Mouse (Mus musculus) heart, embryonic 12.5 days (tissue): ENCODE measurements around the gene Taf1d. TPM values are rescaled to one million over a fixed set of nuclear protein-coding genes. Genes with fewer than 3 reads are reported as not detected.
A peak's percentile ranks its signal among the peaks of the same experiment; 100 is the strongest.
"Not testable (repeated sequence)": the region's sequence is repeated elsewhere in the genome, so short reads cannot be mapped to it uniquely, and the experiment has no call there.

Experiments used
- ATAC-seq: fragments of 200-750 bp; cut with Nextera tagmentation; 2 replicates; pipeline ENCODE4 v1.8.0; 2017; ENCODE audit warnings: moderate TSS enrichment, moderate library complexity; ENCODE audit not compliant: insufficient number of reproducible peaks, low FRiP score
- H3K27ac ChIP-seq: fragments of 300-500 bp; sonication (generic); 2 replicates; pipeline ENCODE4 v1.5.1; 2016; ENCODE audit warnings: mild to moderate bottlenecking, moderate library complexity; ENCODE audit not compliant: poor library complexity, severe bottlenecking
- H3K27me3 ChIP-seq: fragments of 300-500 bp; sonication (generic); replicated peaks from 2 replicates; pipeline ENCODE4 v1.6.1; 2016; ENCODE audit warnings: mild to moderate bottlenecking, moderate library complexity
- H3K36me3 ChIP-seq: fragments of 300-500 bp; sonication (generic); 2 replicates; pipeline ENCODE4 v1.6.1; 2016; ENCODE audit warnings: mild to moderate bottlenecking, moderate library complexity
- H3K4me1 ChIP-seq: fragments of 300-500 bp; sonication (generic); replicated peaks from 2 replicates; pipeline ENCODE4 v1.6.1; 2016; ENCODE audit warnings: mild to moderate bottlenecking
- H3K4me2 ChIP-seq: fragments of 300-500 bp; sonication (generic); 2 replicates; pipeline ENCODE4 v1.6.1; 2016; ENCODE audit warnings: mild to moderate bottlenecking, moderate library complexity
- H3K4me3 ChIP-seq: fragments of 300-500 bp; sonication (generic); 2 replicates; pipeline ENCODE4 v1.5.1; 2016; ENCODE audit warnings: mild to moderate bottlenecking
- H3K9ac ChIP-seq: fragments of 300-500 bp; sonication (generic); 2 replicates; pipeline ENCODE4 v1.6.1; 2016; ENCODE audit warnings: mild to moderate bottlenecking, moderate library complexity
- H3K9me3 ChIP-seq: fragments of 300-500 bp; sonication (generic); replicated peaks from 2 replicates; pipeline ENCODE4 v1.6.1; 2016; ENCODE audit warnings: mild to moderate bottlenecking, moderate library complexity
- WGBS: fragments of 180-500 bp; shearing (Covaris S2); methylation state at CpG from one replicate; pipeline ENCODE4 v1.1.7; 2016; 5-methylcytosine and 5-hydroxymethylcytosine counted together
- polyA plus RNA-seq: library from polyadenylated mRNA; unstranded; fragments of >200 nt; fragmentation: Nextera tagmentation; extraction: Ambion mirVana; gene quantifications from 2 replicates; pipeline ENCODE4 v1.2.1, GENCODE M21; 2016

Taf1d gene
- polyA plus RNA-seq, 1 experiment from 2014 or later = 44.8 TPM

DNA sequence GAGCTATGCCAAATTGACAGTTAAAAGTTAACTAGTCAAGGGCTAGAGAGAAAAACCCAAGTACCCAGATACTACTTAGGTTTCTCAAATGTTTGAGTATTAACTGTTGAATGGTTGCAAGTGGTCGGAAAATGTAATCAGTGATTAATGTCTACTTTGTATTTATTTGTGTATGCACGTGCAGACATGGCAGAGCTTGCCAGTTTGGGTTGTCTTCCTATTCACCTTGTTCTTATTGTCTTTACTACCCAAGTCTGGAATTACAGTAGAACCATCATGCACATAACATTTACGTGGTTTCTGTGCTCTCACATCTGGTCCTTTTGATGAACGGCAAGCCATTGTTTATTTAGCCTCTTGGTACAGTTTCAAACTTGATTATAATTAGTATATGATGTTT lies 3.4 kb downstream of the Taf1d start:
- Histone ChIP-seq H3K27ac (no peak overlapping the region), H3K4me3 (no peak overlapping the region), H3K9me3 (no peaks in the 10 kb centered on the region), H3K36me3 (peaks cover 56% of the 10 kb centered on the region), H3K4me2 (peak overlapping the region; percentile 30; the same call in 1 of the 2 replicates), H3K9ac (no peak overlapping the region), H3K27me3 (no peaks in the 10 kb centered on the region), H3K4me1 (peaks cover 24% of the 10 kb centered on the region)
- ATAC-seq = no peak
- 75% methylated on average over 4 of the region's 4 CpGs for WGBS

GRCm38 (mm10) chr9:15310179-15310578 lies 4.2 kb downstream of the Taf1d start:
- no peak for ATAC-seq
- peaks cover 24% of the 10 kb centered on the region for H3K4me1 ChIP-seq
- H3K4me2 ChIP-seq = no peak overlapping the region
- H3K27ac ChIP-seq = no peak overlapping the region
- WGBS = 97% methylated on average over 1 of the region's 1 CpGs
- no peaks in the 10 kb centered on the region for H3K27me3 ChIP-seq
- no peak overlapping the region for H3K4me3 ChIP-seq
- peaks cover 64% of the 10 kb centered on the region for H3K36me3 ChIP-seq
- H3K9me3 ChIP-seq = no peaks in the 10 kb centered on the region
- no peak overlapping the region for H3K9ac ChIP-seq

GRCm38 (mm10) chr9:15312054-15312735 lies 6.2 kb downstream of the Taf1d start:
- Histone ChIP-seq H3K27ac (no peak overlapping the region), H3K9me3 (no peaks in the 10 kb centered on the region), H3K4me1 (peaks cover 16% of the 10 kb centered on the region), H3K36me3 (peaks cover 79% of the 10 kb centered on the region), H3K9ac (no peak overlapping the region), H3K27me3 (no peaks in the 10 kb centered on the region), H3K4me3 (no peak overlapping the region), H3K4me2 (no peak overlapping the region)
- no peak for ATAC-seq
- 89% methylated on average over 2 of the region's 2 CpGs for WGBS

DNA sequence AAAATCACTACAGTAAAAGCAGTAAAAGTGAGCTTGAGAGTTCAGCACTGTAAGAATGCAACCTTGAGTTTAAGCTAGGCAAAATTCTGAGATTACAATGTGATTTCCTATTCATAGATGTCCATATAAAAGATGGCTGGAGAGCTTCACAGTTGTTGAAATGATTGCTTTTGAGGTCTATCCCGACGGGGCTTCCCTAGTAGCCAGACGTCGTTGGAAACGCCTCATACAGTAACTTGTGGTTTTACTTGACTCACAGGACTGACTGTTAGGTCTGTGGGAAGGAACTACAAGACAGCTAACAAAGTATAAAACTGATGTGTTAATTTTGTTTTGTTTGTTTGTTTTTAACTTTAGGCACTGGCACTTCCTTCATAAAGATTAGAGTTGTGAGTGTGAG lies 7.6 kb downstream of the Taf1d start:
- Histone ChIP-seq H3K4me2 (no peak overlapping the region), H3K27me3 (no peaks in the 10 kb centered on the region), H3K4me3 (no peak overlapping the region), H3K9me3 (no peaks in the 10 kb centered on the region), H3K4me1 (peaks cover 7% of the 10 kb centered on the region), H3K9ac (no peak overlapping the region), H3K27ac (no peak overlapping the region), H3K36me3 (peaks cover 83% of the 10 kb centered on the region)
- ATAC-seq = no peak
- 86% methylated on average over 5 of the region's 5 CpGs for WGBS

DNA sequence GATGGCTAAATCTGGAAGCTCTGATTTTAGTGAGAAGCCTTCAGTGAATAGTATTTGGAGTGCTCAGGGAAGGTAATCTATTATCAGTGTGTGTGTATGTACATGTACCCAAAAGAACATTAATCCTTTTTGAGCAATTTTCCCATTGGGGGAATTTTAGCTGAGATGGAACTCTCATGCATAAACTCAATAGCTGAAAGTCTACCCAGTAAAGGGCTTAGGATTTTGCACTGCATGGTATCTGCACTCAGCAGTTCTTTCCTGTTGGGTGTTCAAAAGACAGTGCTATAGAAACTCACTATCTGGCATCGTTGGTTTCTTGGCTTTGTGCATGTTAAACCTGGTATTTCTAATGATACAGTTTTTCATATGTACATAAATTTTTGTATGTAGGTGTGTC lies 8.6 kb downstream of the Taf1d start:
- Histone ChIP-seq H3K27me3 (no peaks in the 10 kb centered on the region), H3K4me2 (no peak overlapping the region), H3K4me1 (no peaks in the 10 kb centered on the region; the same call in 1 of the 2 replicates), H3K4me3 (no peak overlapping the region), H3K27ac (no peak overlapping the region), H3K9me3 (no peaks in the 10 kb centered on the region), H3K36me3 (peaks cover 74% of the 10 kb centered on the region), H3K9ac (no peak overlapping the region)
- 96% methylated on average over 1 of the region's 1 CpGs for WGBS
- no peak for ATAC-seq

DNA sequence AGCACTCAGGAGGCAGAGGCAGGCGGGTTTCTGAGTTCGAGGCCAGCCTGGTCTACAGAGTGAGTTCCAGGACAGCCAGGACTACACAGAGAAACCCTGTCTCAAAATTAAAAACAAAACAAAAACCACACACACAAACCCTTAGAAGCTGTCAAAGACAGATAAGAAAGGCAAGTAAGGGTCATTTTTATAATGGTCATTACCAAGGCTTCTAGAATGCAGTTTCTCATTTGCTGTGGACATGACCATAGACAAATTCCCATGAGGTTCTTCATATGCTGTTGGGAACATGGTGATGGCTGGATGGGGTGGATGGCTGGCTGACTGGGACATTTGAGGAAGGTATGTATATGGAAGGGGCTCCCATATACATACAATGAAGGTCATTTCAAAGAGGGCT lies 10.3 kb downstream of the Taf1d start:
- H3K4me3 ChIP-seq, H3K9me3 ChIP-seq, ATAC-seq, H3K4me1 ChIP-seq, H3K9ac ChIP-seq, H3K27me3 ChIP-seq, H3K27ac ChIP-seq, H3K4me2 ChIP-seq: not testable (repeated sequence)
- peaks cover 62% of the 10 kb centered on the region for H3K36me3 ChIP-seq
- WGBS = 88% methylated on average over 2 of the region's 2 CpGs

GRCm38 (mm10) chr9:15317223-15318169 lies 11.5 kb downstream of the Taf1d start:
- Histone ChIP-seq H3K4me2 (no peak overlapping the region), H3K27ac (no peak overlapping the region), H3K9me3 (no peaks in the 10 kb centered on the region), H3K9ac (no peak overlapping the region), H3K27me3 (no peaks in the 10 kb centered on the region), H3K36me3 (peaks cover 64% of the 10 kb centered on the region), H3K4me1 (no peaks in the 10 kb centered on the region), H3K4me3 (no peak overlapping the region)
- ATAC-seq = no peak
- WGBS = 57% methylated on average over 5 of the region's 5 CpGs

- Histone ChIP-seq H3K4me1 (no peaks in the 10 kb centered on the region), H3K9ac (no peak overlapping the region), H3K4me3 (no peak overlapping the region), H3K4me2 (no peak overlapping the region), H3K27ac (no peak overlapping the region), H3K27me3 (no peaks in the 10 kb centered on the region), H3K9me3 (no peaks in the 10 kb centered on the region), H3K36me3 (peaks cover 65% of the 10 kb centered on the region)
- ATAC-seq = no peak
- WGBS = 83% methylated on average over 2 of the region's 2 CpGs
Observed at GRCm38 (mm10) chr9:15318170-15318742, 12.2 kb downstream of the Taf1d start.

- 89% methylated on average over 4 of the region's 4 CpGs for WGBS
- no peak for ATAC-seq
- Histone ChIP-seq H3K36me3 (peaks cover 79% of the 10 kb centered on the region), H3K27me3 (no peaks in the 10 kb centered on the region), H3K9ac (no peak overlapping the region), H3K4me1 (no peaks in the 10 kb centered on the region), H3K4me3 (no peak overlapping the region), H3K27ac (no peak overlapping the region), H3K9me3 (no peaks in the 10 kb centered on the region), H3K4me2 (no peak overlapping the region)
Observed at GRCm38 (mm10) chr9:15337776-15338175, 31.8 kb downstream of the Taf1d start.

- WGBS = 75% methylated on average over 2 of the region's 2 CpGs
- ATAC-seq = no peak
- Histone ChIP-seq H3K4me2 (no peak overlapping the region), H3K27ac (no peak overlapping the region), H3K4me1 (no peaks in the 10 kb centered on the region), H3K36me3 (peaks cover 47% of the 10 kb centered on the region), H3K4me3 (no peak overlapping the region), H3K9ac (no peak overlapping the region), H3K9me3 (no peaks in the 10 kb centered on the region), H3K27me3 (no peaks in the 10 kb centered on the region)
Observed at GRCm38 (mm10) chr9:15349925-15350324, 43.9 kb downstream of the Taf1d start.

DNA sequence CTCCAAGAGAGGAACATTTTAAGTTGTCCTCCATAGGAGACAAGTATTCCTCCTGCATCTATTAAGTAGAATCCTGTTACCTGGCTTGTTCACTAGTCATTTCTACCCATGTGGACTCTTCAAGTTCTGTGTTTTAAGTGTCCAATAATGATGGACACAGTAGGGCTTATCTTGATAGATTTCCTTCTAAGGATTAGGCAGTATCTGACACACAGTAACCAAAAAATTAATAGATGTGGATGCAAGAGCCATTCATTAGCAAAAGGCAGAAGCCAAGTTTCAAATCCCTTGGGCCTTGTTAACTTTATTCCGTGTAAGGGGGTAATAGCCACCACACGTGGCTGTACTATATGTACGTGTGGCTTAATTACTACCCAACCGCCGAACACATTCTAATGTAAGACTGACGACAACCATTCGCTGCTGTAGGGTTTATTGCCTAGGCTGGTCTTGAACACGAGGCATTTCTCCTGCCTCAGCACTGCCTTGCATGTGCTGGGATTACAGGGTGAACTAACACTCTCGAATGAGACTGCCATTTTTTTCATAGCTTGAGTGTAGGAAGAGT lies 51.0 kb downstream of the Taf1d start:
- no peaks in the 10 kb centered on the region for H3K9me3 ChIP-seq
- peaks cover 11% of the 10 kb centered on the region; the same call in 1 of the 2 replicates for H3K4me1 ChIP-seq
- peak overlapping the region; percentile 75 for H3K27ac ChIP-seq
- peak overlapping the region; percentile 80 for H3K9ac ChIP-seq
- H3K27me3 ChIP-seq = no peaks in the 10 kb centered on the region
- peak overlapping the region; percentile 79 for H3K4me2 ChIP-seq
- WGBS = 1% methylated on average over 9 of the region's 9 CpGs
- ATAC-seq = peak; percentile 27
- H3K4me3 ChIP-seq = peak overlapping the region; percentile 78
- peaks cover 8% of the 10 kb centered on the region for H3K36me3 ChIP-seq
